Mouse (Mus musculus) small intestine, adult 2 months (tissue): Measurements from ENCODE around the gene Nfia. TPM values are rescaled to one million over a fixed set of nuclear protein-coding genes. Genes with fewer than 3 reads are reported as not detected.

Source experiments
- H3K27ac ChIP-seq: fragments of 200-500 bp; 2 replicates; pipeline ENCODE4 v1.5.1; 2012; ENCODE audit warnings: low read depth, low read length, control low read depth, inconsistent platforms; ENCODE audit not compliant: insufficient read depth
- H3K27me3 ChIP-seq: fragments of 200-500 bp; 2 replicates; pipeline ENCODE4 v1.6.1; 2012; ENCODE audit warnings: mild to moderate bottlenecking, moderate library complexity, low read length, inconsistent platforms; ENCODE audit not compliant: control insufficient read depth, insufficient read depth
- H3K36me3 ChIP-seq: fragments of 200-500 bp; 2 replicates; pipeline ENCODE4 v1.6.1; 2012; ENCODE audit warnings: mild to moderate bottlenecking, low read length, control low read depth, inconsistent platforms; ENCODE audit not compliant: control insufficient read depth, insufficient read depth
- H3K4me1 ChIP-seq: fragments of 200-500 bp; 2 replicates; pipeline ENCODE4 v1.6.1; 2012; ENCODE audit warnings: low read length, inconsistent platforms, mixed read lengths; ENCODE audit not compliant: control insufficient read depth, insufficient read depth, insufficient read length
- H3K4me3 ChIP-seq: fragments of 200-500 bp; 2 replicates; pipeline ENCODE4 v1.5.1; 2012; ENCODE audit warnings: low read depth, mild to moderate bottlenecking, control low read depth, inconsistent platforms, low read length, moderate library complexity
- CTCF ChIP-seq: fragments of 200-500 bp; IDR thresholded peaks from 2 replicates; pipeline ENCODE4 v1.5.1; 2012; ENCODE audit warnings: low read depth, mild to moderate bottlenecking, control low read depth, inconsistent platforms, low read length, moderate library complexity, mixed read lengths; ENCODE audit not compliant: insufficient replicate concordance, insufficient read length; ENCODE audit errors: extremely low read depth
- POLR2A ChIP-seq: fragments of 200-500 bp; IDR thresholded peaks from 2 replicates; pipeline ENCODE4 v1.6.1; 2012; ENCODE audit warnings: low read depth, mild to moderate bottlenecking, control low read depth, inconsistent platforms, low read length, moderate library complexity
- WGBS: fragments of 180-500 bp; shearing (Covaris S2); methylation state at CpG from one replicate; pipeline ENCODE4 v1.1.7; 2018; 5-methylcytosine and 5-hydroxymethylcytosine counted together
- polyA plus RNA-seq: library from polyadenylated mRNA; depleted of rRNA; stranded (reverse); fragments of >200 nt; gene quantifications from 2 replicates; pipeline ENCODE4 v1.2.3, GENCODE M21; 2012

Gene Nfia
- polyA plus RNA-seq, 1 experiment, result 16.5 TPM

GRCm38 (mm10) chr4:98101153-98102096, 328.9 kb downstream of the Nfia start:
- Histone ChIP-seq H3K27me3 (no peaks in the 10 kb centered on the region), H3K36me3 (0 out of 2 replicates have a peak, but pooled peaks cover 2% of the 10 kb centered on the region), H3K4me1 (peaks cover 6% of the 10 kb centered on the region; the same call in 1 of the 2 replicates), H3K4me3 (no peak overlapping the region), H3K27ac (no peak overlapping the region)
- no peak for TF ChIP-seq CTCF
- TF ChIP-seq POLR2A, result no peak
- 77% methylated on average over 10 of the region's 10 CpGs for WGBS

GRCm38 (mm10) chr4:98102625-98103336, 330.2 kb downstream of the Nfia start:
- Histone ChIP-seq H3K4me3 (no peak overlapping the region), H3K36me3 (no peaks in the 10 kb centered on the region), H3K27me3 (no peaks in the 10 kb centered on the region), H3K27ac (0 out of 2 replicates have a peak overlapping the region, but pooled peaks have one; percentile 18), H3K4me1 (peaks cover 11% of the 10 kb centered on the region; the same call in 1 of the 2 replicates)
- no peak for TF ChIP-seq POLR2A
- no peak for TF ChIP-seq CTCF
- 88% methylated on average over 24 of the region's 24 CpGs for WGBS

GRCm38 (mm10) chr4:98103337-98103666, 330.8 kb downstream of the Nfia start:
- Histone ChIP-seq H3K4me3 (no peak overlapping the region), H3K27me3 (no peaks in the 10 kb centered on the region), H3K4me1 (peaks cover 11% of the 10 kb centered on the region; the same call in 1 of the 2 replicates), H3K36me3 (no peaks in the 10 kb centered on the region), H3K27ac (no peak overlapping the region)
- TF ChIP-seq POLR2A (no peak), CTCF (no peak)
- WGBS, result 80% methylated on average over 2 of the region's 2 CpGs

- WGBS, result 93% methylated on average over 8 of the region's 8 CpGs
- Histone ChIP-seq H3K27me3 (no peaks in the 10 kb centered on the region), H3K4me3 (no peak overlapping the region), H3K27ac (no peak overlapping the region), H3K36me3 (no peaks in the 10 kb centered on the region), H3K4me1 (peaks cover 11% of the 10 kb centered on the region; the same call in 1 of the 2 replicates)
- TF ChIP-seq POLR2A (no peak), CTCF (no peak)
These were observed 331.6 kb downstream of the Nfia start for GRCm38 (mm10) chr4:98104161-98104560.

GRCm38 (mm10) chr4:98104911-98105702, 332.6 kb downstream of the Nfia start:
- H3K27ac ChIP-seq, result no peak overlapping the region
- TF ChIP-seq POLR2A (no peak), CTCF (no peak)
- WGBS, result 51% methylated on average over 9 of the region's 9 CpGs
- no peaks in the 10 kb centered on the region for H3K27me3 ChIP-seq
- H3K4me1 ChIP-seq, result peaks cover 11% of the 10 kb centered on the region; the same call in 1 of the 2 replicates
- H3K4me3 ChIP-seq, result no peak overlapping the region
- H3K36me3 ChIP-seq, result no peaks in the 10 kb centered on the region

- peak overlapping the region; percentile 39; the same call in 1 of the 2 replicates for H3K27ac ChIP-seq
- H3K4me1 ChIP-seq, result peaks cover 11% of the 10 kb centered on the region; the same call in 1 of the 2 replicates
- no peaks in the 10 kb centered on the region for H3K27me3 ChIP-seq
- no peaks in the 10 kb centered on the region for H3K36me3 ChIP-seq
- H3K4me3 ChIP-seq, result no peak overlapping the region
- WGBS, result 22% methylated on average over 6 of the region's 6 CpGs
- TF ChIP-seq POLR2A, result no peak
- TF ChIP-seq CTCF, result no peak
These were observed 333.4 kb downstream of the Nfia start for GRCm38 (mm10) chr4:98105971-98106370.

GRCm38 (mm10) chr4:98106445-98107092, 334.0 kb downstream of the Nfia start:
- H3K36me3 ChIP-seq, result peaks cover 5% of the 10 kb centered on the region; the same call in 1 of the 2 replicates
- peaks cover 11% of the 10 kb centered on the region; the same call in 1 of the 2 replicates for H3K4me1 ChIP-seq
- no peaks in the 10 kb centered on the region for H3K27me3 ChIP-seq
- H3K27ac ChIP-seq, result peak overlapping the region; percentile 39; the same call in 1 of the 2 replicates
- TF ChIP-seq CTCF, result no peak
- TF ChIP-seq POLR2A, result no peak
- no peak overlapping the region for H3K4me3 ChIP-seq
- WGBS, result 19% methylated on average over 14 of the region's 14 CpGs
